Mouse (Mus musculus): ENCODE data around the gene Tmem39a. TPM values are rescaled to one million over a fixed set of nuclear protein-coding genes. Genes with fewer than 3 reads are reported as not detected.

Tmem39a gene
- total and polyA plus RNA-seq, 3 experiments: 52.3 to 137 (median 61.9) TPM

DNA sequence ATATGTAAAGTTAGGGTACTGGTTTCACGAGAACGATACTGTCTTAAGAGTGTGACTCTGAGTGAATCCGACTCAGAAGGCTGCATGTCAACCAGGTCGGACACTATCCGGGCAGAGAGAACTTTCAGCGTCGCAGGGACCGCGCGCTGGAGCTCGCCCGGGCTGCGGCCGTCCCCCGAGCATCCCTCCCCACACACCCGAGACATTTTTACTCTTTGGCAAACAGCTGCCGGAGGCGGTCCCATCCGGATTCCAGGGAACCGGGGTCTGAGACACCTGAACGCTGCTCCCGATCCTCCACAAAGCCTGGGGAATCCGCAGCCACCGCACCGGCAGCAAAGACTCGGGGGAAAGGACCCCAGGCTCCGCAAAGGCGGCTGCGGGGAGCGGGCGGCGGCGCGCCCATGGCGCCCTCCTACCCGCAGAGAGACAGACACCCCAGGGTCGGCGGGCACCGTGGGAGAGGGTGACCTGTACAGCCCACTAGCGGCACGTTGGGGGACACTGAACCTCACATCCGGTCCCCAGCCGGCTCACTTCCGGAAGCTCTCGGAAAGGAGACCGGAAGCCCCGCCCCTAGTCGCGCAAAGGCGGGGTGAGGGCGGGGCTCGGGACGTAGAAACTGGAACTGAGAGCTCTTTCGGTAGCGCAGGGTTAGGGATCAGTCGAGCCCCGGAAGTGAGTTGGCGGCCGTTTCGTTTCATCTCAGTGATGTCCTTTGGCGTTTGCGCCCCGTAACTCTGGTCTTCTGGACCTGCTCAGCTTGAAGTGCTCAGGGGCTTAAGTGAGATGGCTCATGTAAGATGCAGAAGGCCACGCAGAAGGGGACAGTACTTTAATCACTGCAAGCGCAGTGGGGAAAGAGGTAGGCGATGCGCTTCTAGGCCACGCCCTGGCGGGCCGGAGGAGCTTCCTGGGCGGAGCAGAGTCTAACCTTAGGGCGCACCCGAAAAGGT, 36.1 kb upstream of the Tmem39a start, which contains the start of gene Timmdc1 (continued):
- TF ChIP-seq MEF2A (IDR thresholded peaks at IDR 0.05; ENCODE audit: borderline replicate concordance, low read depth, low read length): peak; percentile 66
- no peak for TF ChIP-seq E2F4 (IDR thresholded peaks at IDR 0.05; ENCODE audit: insufficient replicate concordance, low read depth, low read length)
- TF ChIP-seq ETS1 (conservative IDR thresholded peaks at IDR 0.05; ENCODE audit: low read depth, low read length): peak; percentile 27; the same call in 1 of the 2 replicates
- no peak for TF ChIP-seq USF2 (conservative IDR thresholded peaks at IDR 0.05; ENCODE audit: low read depth, low read length)
- peak; percentile 66 for TF ChIP-seq BHLHE40 (IDR thresholded peaks at IDR 0.05; ENCODE audit: low read depth, low read length)
- TF ChIP-seq MAFK (IDR thresholded peaks at IDR 0.05; ENCODE audit: insufficient replicate concordance, low read length): no peak
- no peak for TF ChIP-seq ZKSCAN1 (IDR thresholded peaks at IDR 0.05; ENCODE audit: borderline replicate concordance, low read depth, low read length)
- TF ChIP-seq ZNF384 (IDR thresholded peaks at IDR 0.05; ENCODE audit: low read depth, low read length): peak; percentile 50; the same call in 1 of the 2 replicates
- peak; percentile 93 for TF ChIP-seq POLR2AphosphoS2 (IDR thresholded peaks at IDR 0.05; ENCODE audit: low read depth, low read length)
- peak; percentile 92 for TF ChIP-seq TCF12 (IDR thresholded peaks at IDR 0.05; ENCODE audit: low read depth, low read length)
- TF ChIP-seq SMC3 (IDR thresholded peaks at IDR 0.05; ENCODE audit: low read depth, low read length): no peak
- peak; percentile 76 for TF ChIP-seq IRF4 (IDR thresholded peaks at IDR 0.05; ENCODE audit: low read depth, low read length)

GRCm38 (mm10) chr16:38526264-38526663, 32.2 kb upstream of the Tmem39a start:
- H3K4me2 ChIP-seq (ENCODE audit: insufficient read depth, low read depth, poor library complexity, severe bottlenecking): no peak overlapping the region
- TF ChIP-seq MAZ (IDR thresholded peaks at IDR 0.05; ENCODE audit: low read depth, low read length) (no peak), IRF4 (IDR thresholded peaks at IDR 0.05; ENCODE audit: low read depth, low read length) (no peak)
- H3K79me2 ChIP-seq (replicated peaks; ENCODE audit: control insufficient read depth, extremely low read depth, insufficient read depth, poor library complexity, severe bottlenecking): peaks cover 24% of the 10 kb centered on the region
- no peak for DNase-seq (ENCODE audit: extremely low read depth)
- peaks cover 3 to 15% of the 10 kb centered on the region in 2 experiments; a peak in 2 of 4 replicates for H3K4me1 ChIP-seq (ENCODE audit: control insufficient read depth in 1 of 2, insufficient read depth in 2 of 2)
- in situ Hi-C loops (cut with MboI; ENCODE audit: low pct_ligation_motif_present, low pct_unique_long_range_greater_than_20kb, low sequenced_read_pairs): no loop called here
- peaks cover 58 to 72% of the 10 kb centered on the region in 2 experiments for H3K36me3 ChIP-seq (replicated peaks in 1 of 2; ENCODE audit: control insufficient read depth in 1 of 2, insufficient read depth in 1 of 2, low read length in 1 of 2)
- dilution Hi-C loops (cut with MboI; ENCODE audit: extremely low pct_ligation_motif_present, extremely low pct_unique_long_range_greater_than_20kb, low sequenced_read_pairs): no loop called here
- no peak overlapping the region for H3K9ac ChIP-seq (ENCODE audit: insufficient read depth, low read depth)
- H3K4me3 ChIP-seq (replicated peaks in 1 of 3; ENCODE audit: low read depth in 2 of 3, low read length in 2 of 3, poor library complexity in 1 of 3): no peak overlapping the region
- H3K27me3 ChIP-seq (replicated peaks): no peaks in the 10 kb centered on the region
- no peak overlapping the region for H3K27ac ChIP-seq (ENCODE audit: insufficient read depth, low read depth)
- no peaks in the 10 kb centered on the region for H3K9me3 ChIP-seq (replicated peaks; ENCODE audit: low read length)

GRCm38 (mm10) chr16:38536544-38537146, 21.9 kb upstream of the Tmem39a start:
- peaks cover 72 to 92% of the 10 kb centered on the region in 2 experiments for H3K36me3 ChIP-seq (replicated peaks in 1 of 2; ENCODE audit: control insufficient read depth in 1 of 2, insufficient read depth in 1 of 2, low read length in 1 of 2)
- H3K27me3 ChIP-seq (replicated peaks): no peaks in the 10 kb centered on the region
- no peaks in the 10 kb centered on the region for H3K79me2 ChIP-seq (replicated peaks; ENCODE audit: control insufficient read depth, extremely low read depth, insufficient read depth, poor library complexity, severe bottlenecking)
- peak; percentile 83 for DNase-seq (ENCODE audit: extremely low read depth)
- in situ Hi-C loops (cut with MboI; ENCODE audit: low pct_ligation_motif_present, low pct_unique_long_range_greater_than_20kb, low sequenced_read_pairs): no loop called here
- no peak overlapping the region for H3K4me3 ChIP-seq (replicated peaks in 1 of 3; ENCODE audit: low read depth in 2 of 3, low read length in 2 of 3, poor library complexity in 1 of 3)
- H3K4me1 ChIP-seq (ENCODE audit: control insufficient read depth in 1 of 2, insufficient read depth in 2 of 2): 0 out of 4 replicates have a peak, but pooled peaks cover 0 to 5% of the 10 kb centered on the region in 2 experiments
- dilution Hi-C loops (cut with MboI; ENCODE audit: extremely low pct_ligation_motif_present, extremely low pct_unique_long_range_greater_than_20kb, low sequenced_read_pairs): no loop called here
- H3K4me2 ChIP-seq (ENCODE audit: insufficient read depth, low read depth, poor library complexity, severe bottlenecking): no peak overlapping the region
- peak; percentile 70 for TF ChIP-seq ELF1 (IDR thresholded peaks at IDR 0.05; ENCODE audit: low read depth, low read length)
- no peak for TF ChIP-seq RCOR1 (conservative IDR thresholded peaks at IDR 0.05; ENCODE audit: low read depth, low read length)
- TF ChIP-seq TCF12 (IDR thresholded peaks at IDR 0.05; ENCODE audit: low read depth, low read length): 0 out of 2 replicates have a peak, but pooled peaks have one; percentile 23
- TF ChIP-seq MAZ (IDR thresholded peaks at IDR 0.05; ENCODE audit: low read depth, low read length): peak; percentile 82
- TF ChIP-seq JUND (conservative IDR thresholded peaks at IDR 0.05; ENCODE audit: low read depth, low read length): no peak
- no peak for TF ChIP-seq ETS1 (conservative IDR thresholded peaks at IDR 0.05; ENCODE audit: low read depth, low read length)
- TF ChIP-seq SIN3A (IDR thresholded peaks at IDR 0.05; ENCODE audit: low read length): 0 out of 2 replicates have a peak, but pooled peaks have one; percentile 52
- TF ChIP-seq POLR2A (IDR thresholded peaks at IDR 0.05; ENCODE audit: low read depth, low read length): no peak
- no peak for TF ChIP-seq ZNF384 (IDR thresholded peaks at IDR 0.05; ENCODE audit: low read depth, low read length)
- TF ChIP-seq RAD21 (IDR thresholded peaks at IDR 0.05; ENCODE audit: low read depth, low read length): peak; percentile 89
- TF ChIP-seq CTCF (conservative IDR thresholded peaks at IDR 0.05 in 1 of 2, IDR thresholded peaks at IDR 0.05 in 1 of 2; ENCODE audit: low read depth in 2 of 2, low read length in 2 of 2): peak; percentile 89 to 92
- peak; percentile 67 for TF ChIP-seq SMC3 (IDR thresholded peaks at IDR 0.05; ENCODE audit: low read depth, low read length)
- no peaks in the 10 kb centered on the region for H3K9me3 ChIP-seq (replicated peaks; ENCODE audit: low read length)
- H3K27ac ChIP-seq (ENCODE audit: insufficient read depth, low read depth): no peak overlapping the region
- H3K9ac ChIP-seq (ENCODE audit: insufficient read depth, low read depth): no peak overlapping the region
